Mouse (Mus musculus) heart, embryonic 16.5 days (tissue): ENCODE measurements around the gene Actl7a. TPM values are rescaled to one million over a fixed set of nuclear protein-coding genes. Genes with fewer than 3 reads are reported as not detected.

Source experiments
- ATAC-seq: fragments of 200-750 bp; cut with Nextera tagmentation; replicated peaks from 2 replicates; pipeline ENCODE4 v1.8.0; 2017; ENCODE audit warnings: moderate number of reproducible peaks; ENCODE audit not compliant: insufficient read depth, low FRiP score; ENCODE audit errors: extremely low read depth
- H3K27ac ChIP-seq: fragments of 300-500 bp; sonication (generic); 2 replicates; pipeline ENCODE4 v1.5.1; 2014; ENCODE audit warnings: mild to moderate bottlenecking, low read length, control low read depth, moderate library complexity
- H3K27me3 ChIP-seq: fragments of 300-500 bp; sonication (generic); 2 replicates; pipeline ENCODE4 v1.6.1; 2014; ENCODE audit warnings: low read length, mixed read lengths; ENCODE audit not compliant: control insufficient read depth, insufficient read depth
- H3K36me3 ChIP-seq: fragments of 300-500 bp; sonication (generic); 2 replicates; pipeline ENCODE4 v1.6.1; 2014; ENCODE audit not compliant: control insufficient read depth, insufficient read depth
- H3K4me1 ChIP-seq: fragments of 300-500 bp; sonication (generic); 2 replicates; pipeline ENCODE4 v1.6.1; 2014; ENCODE audit warnings: low read length, mixed read lengths; ENCODE audit not compliant: control insufficient read depth, insufficient read depth
- H3K4me2 ChIP-seq: fragments of 300-500 bp; sonication (generic); 2 replicates; pipeline ENCODE4 v1.6.1; 2014; ENCODE audit warnings: low read depth, mild to moderate bottlenecking, control low read depth, low read length
- H3K4me3 ChIP-seq: fragments of 300-500 bp; sonication (generic); 2 replicates; pipeline ENCODE4 v1.5.1; 2014; ENCODE audit warnings: mild to moderate bottlenecking, control low read depth, low read length
- H3K9ac ChIP-seq: fragments of 300-500 bp; sonication (generic); 2 replicates; pipeline ENCODE4 v1.6.1; 2014; ENCODE audit warnings: low read length, control low read depth
- H3K9me3 ChIP-seq: fragments of 300-500 bp; sonication (generic); replicated peaks from 2 replicates; pipeline ENCODE4 v1.6.1; 2016; ENCODE audit warnings: low read length; ENCODE audit not compliant: control insufficient read depth
- WGBS: fragments of 180-500 bp; shearing (Covaris S2); extraction: QIAGEN DNeasy Blood & Tissue Kit; methylation state at CpG from one replicate; pipeline ENCODE4 v1.1.7; 2014; 5-methylcytosine and 5-hydroxymethylcytosine counted together
- polyA plus RNA-seq: library from polyadenylated mRNA; unstranded; fragments of >200 nt; fragmentation: Nextera tagmentation; extraction: Ambion mirVana; gene quantifications from 2 replicates; pipeline ENCODE4 v1.2.1, GENCODE M21; 2015

Actl7a gene
- polyA plus RNA-seq, 1 experiment from 2014 or later = not detected

GRCm38 (mm10) chr4:56746345-56746744 lies 3.1 kb downstream of the Actl7a start:
- no peaks in the 10 kb centered on the region for H3K4me1 ChIP-seq
- H3K4me3 ChIP-seq = no peak overlapping the region
- no peak overlapping the region for H3K4me2 ChIP-seq
- H3K27ac ChIP-seq = no peak overlapping the region
- H3K36me3 ChIP-seq = peaks cover 27% of the 10 kb centered on the region
- no peaks in the 10 kb centered on the region for H3K27me3 ChIP-seq
- ATAC-seq = no peak
- 81% methylated on average over 2 of the region's 2 CpGs for WGBS
- H3K9ac ChIP-seq = no peak overlapping the region
- no peaks in the 10 kb centered on the region for H3K9me3 ChIP-seq

GRCm38 (mm10) chr4:56747456-56747855 lies 4.2 kb downstream of the Actl7a start:
- H3K4me3 ChIP-seq = no peak overlapping the region
- WGBS = 97% methylated on average over 9 of the region's 9 CpGs
- no peak for ATAC-seq
- H3K4me1 ChIP-seq = no peaks in the 10 kb centered on the region
- H3K9ac ChIP-seq = no peak overlapping the region
- no peaks in the 10 kb centered on the region for H3K9me3 ChIP-seq
- no peak overlapping the region for H3K27ac ChIP-seq
- no peaks in the 10 kb centered on the region for H3K27me3 ChIP-seq
- H3K4me2 ChIP-seq = no peak overlapping the region
- peaks cover 35% of the 10 kb centered on the region for H3K36me3 ChIP-seq

GRCm38 (mm10) chr4:56756021-56756420 lies 12.8 kb downstream of the Actl7a start:
- no peaks in the 10 kb centered on the region for H3K4me1 ChIP-seq
- no peaks in the 10 kb centered on the region for H3K27me3 ChIP-seq
- H3K9me3 ChIP-seq = no peaks in the 10 kb centered on the region
- H3K27ac ChIP-seq = no peak overlapping the region
- no peak overlapping the region for H3K9ac ChIP-seq
- no peak overlapping the region for H3K4me2 ChIP-seq
- ATAC-seq = no peak
- 88% methylated on average over 5 of the region's 5 CpGs for WGBS
- H3K4me3 ChIP-seq = no peak overlapping the region
- peaks cover 78% of the 10 kb centered on the region for H3K36me3 ChIP-seq

- Histone ChIP-seq H3K9ac (no peak overlapping the region), H3K4me3 (no peak overlapping the region), H3K27me3 (no peaks in the 10 kb centered on the region), H3K36me3 (peaks cover 69% of the 10 kb centered on the region), H3K27ac (no peak overlapping the region), H3K4me2 (no peak overlapping the region), H3K9me3 (no peaks in the 10 kb centered on the region), H3K4me1 (no peaks in the 10 kb centered on the region)
- ATAC-seq = no peak
- WGBS = 94% methylated on average over 10 of the region's 10 CpGs
These were observed 13.9 kb downstream of the Actl7a start for GRCm38 (mm10) chr4:56756966-56757600.

- WGBS = 92% methylated on average over 1 of the region's 1 CpGs
- no peak overlapping the region for H3K4me3 ChIP-seq
- no peaks in the 10 kb centered on the region for H3K4me1 ChIP-seq
These were observed 14.5 kb downstream of the Actl7a start for GRCm38 (mm10) chr4:56757693-56758092.

GRCm38 (mm10) chr4:56767861-56768284 lies 24.7 kb downstream of the Actl7a start:
- Histone ChIP-seq H3K27ac (no peak overlapping the region; the same call in 1 of the 2 replicates), H3K27me3 (no peaks in the 10 kb centered on the region), H3K36me3 (peaks cover 58% of the 10 kb centered on the region), H3K4me1 (peaks cover 7% of the 10 kb centered on the region; the same call in 1 of the 2 replicates), H3K9ac (no peak overlapping the region), H3K4me2 (no peak overlapping the region), H3K9me3 (no peaks in the 10 kb centered on the region), H3K4me3 (no peak overlapping the region)
- peak; percentile 78 for ATAC-seq
- WGBS = 42% methylated on average over 5 of the region's 5 CpGs

More at GRCm38 (mm10) chr4:56757693-56758092, 14.5 kb downstream of the Actl7a start:
- Histone ChIP-seq H3K9me3 (no peaks in the 10 kb centered on the region), H3K36me3 (peaks cover 68% of the 10 kb centered on the region), H3K27ac (no peak overlapping the region), H3K4me2 (no peak overlapping the region), H3K9ac (no peak overlapping the region), H3K27me3 (no peaks in the 10 kb centered on the region)
- ATAC-seq = no peak

- ATAC-seq = no peak
- Histone ChIP-seq H3K4me1 (peaks cover 7% of the 10 kb centered on the region; the same call in 1 of the 2 replicates), H3K27ac (no peak overlapping the region), H3K4me3 (no peak overlapping the region), H3K9ac (no peak overlapping the region), H3K27me3 (no peaks in the 10 kb centered on the region), H3K4me2 (no peak overlapping the region), H3K36me3 (peaks cover 65% of the 10 kb centered on the region), H3K9me3 (no peaks in the 10 kb centered on the region)
- 68% methylated on average over 7 of the region's 7 CpGs for WGBS
These were observed 25.7 kb downstream of the Actl7a start for GRCm38 (mm10) chr4:56768913-56769312.

GRCm38 (mm10) chr4:56771065-56771464 lies 27.9 kb downstream of the Actl7a start:
- Histone ChIP-seq H3K27me3 (no peaks in the 10 kb centered on the region), H3K9me3 (no peaks in the 10 kb centered on the region), H3K27ac (no peak overlapping the region), H3K4me2 (no peak overlapping the region), H3K4me3 (no peak overlapping the region), H3K36me3 (peaks cover 67% of the 10 kb centered on the region), H3K4me1 (peaks cover 7% of the 10 kb centered on the region; the same call in 1 of the 2 replicates), H3K9ac (no peak overlapping the region)
- 55% methylated on average over 1 of the region's 1 CpGs for WGBS
- no peak for ATAC-seq

GRCm38 (mm10) chr4:56791373-56791772 lies 48.2 kb downstream of the Actl7a start:
- Histone ChIP-seq H3K9ac (no peak overlapping the region), H3K4me3 (no peak overlapping the region), H3K4me1 (no peaks in the 10 kb centered on the region), H3K9me3 (no peaks in the 10 kb centered on the region), H3K4me2 (no peak overlapping the region), H3K27ac (no peak overlapping the region), H3K36me3 (peaks cover 75% of the 10 kb centered on the region), H3K27me3 (no peaks in the 10 kb centered on the region)
- ATAC-seq = no peak
- WGBS = 33% methylated on average over 1 of the region's 1 CpGs
